Mouse (Mus musculus): ENCODE results near the gene Vps37d. TPM values are rescaled to one million over a fixed set of nuclear protein-coding genes. Genes with fewer than 3 reads are reported as not detected.
A peak's percentile ranks its signal among the peaks of the same experiment; 100 is the strongest.

Vps37d gene
- 10 to 100 TPM; 46.1 TPM for total RNA-seq (2021)

DNA sequence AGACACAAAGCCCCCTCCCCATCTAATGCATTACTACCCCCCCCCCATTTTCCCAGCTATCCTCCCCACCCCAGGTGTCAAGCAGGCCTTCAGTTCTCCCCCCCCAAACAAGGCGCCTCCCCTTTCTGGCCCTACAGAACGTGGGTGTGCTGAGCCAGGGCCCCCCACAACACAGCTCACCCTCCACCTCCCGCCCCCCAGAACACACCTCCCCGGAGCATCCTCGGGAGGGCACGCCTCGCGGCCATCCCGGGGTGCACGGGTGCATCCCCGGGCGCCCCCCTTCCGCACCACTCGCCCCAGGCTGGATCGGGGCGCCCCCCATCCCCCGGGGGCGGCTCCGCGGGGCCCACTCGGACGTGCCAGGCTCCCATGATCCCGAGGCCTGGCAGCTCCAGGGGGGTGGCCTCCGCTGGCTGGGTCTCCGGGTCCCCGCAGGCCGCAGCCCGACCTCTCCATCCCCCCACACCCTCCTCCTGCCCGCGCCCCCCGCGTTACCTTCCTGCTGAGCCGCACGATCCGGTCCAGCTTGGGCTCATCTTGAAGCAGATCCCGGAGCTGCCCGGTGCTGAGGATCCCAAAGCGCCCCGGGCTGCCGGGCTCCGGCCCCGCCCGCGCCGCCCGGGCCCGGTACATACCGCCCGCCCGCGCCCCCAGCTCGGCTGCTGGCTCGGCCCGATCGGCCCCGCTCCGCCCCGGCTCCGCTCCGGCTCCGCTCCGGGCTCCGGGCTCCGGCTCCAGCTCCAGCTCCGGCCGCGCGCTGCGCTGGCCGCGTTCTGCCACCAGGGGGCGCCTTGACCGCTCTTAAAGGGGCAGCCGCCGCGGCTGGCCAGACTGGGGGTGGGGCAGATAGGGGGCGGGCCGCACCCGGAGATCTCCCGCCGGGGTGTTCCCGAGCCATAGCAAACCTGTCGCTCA lies at the start of gene Vps37d:
Gene Vps37d, minus strand, starts transcription at position 703 of the 918 bp plus-strand sequence.
- intact Hi-C loops (cut with DNase I), result no loop called here

DNA sequence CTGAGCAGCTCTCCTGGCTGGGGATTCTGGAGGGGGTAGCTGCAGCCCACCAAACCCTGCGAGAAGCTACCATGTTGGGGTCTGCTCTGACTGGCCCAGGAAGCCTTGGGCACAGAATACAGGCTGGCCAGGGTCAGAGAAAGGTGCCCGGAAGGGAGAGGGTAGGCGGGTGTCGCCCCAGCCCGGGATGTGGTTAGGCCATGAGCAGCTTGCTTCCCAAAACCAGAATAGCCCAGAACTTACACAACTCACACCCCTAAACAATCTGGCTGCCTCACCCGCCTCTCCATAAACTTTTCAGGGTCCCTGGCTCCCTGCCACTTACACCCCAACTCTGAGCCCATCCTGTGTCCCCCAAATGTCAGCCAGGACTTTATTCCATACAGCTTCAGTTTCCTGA lies 49.6 kb upstream of the Vps37d start:
- intact Hi-C loops (cut with DNase I), result no loop called here
- no peak for DNase-seq

More for the DNA sequence above, at the start of gene Vps37d:
- DNase-seq, result peak; percentile 97

DNA sequence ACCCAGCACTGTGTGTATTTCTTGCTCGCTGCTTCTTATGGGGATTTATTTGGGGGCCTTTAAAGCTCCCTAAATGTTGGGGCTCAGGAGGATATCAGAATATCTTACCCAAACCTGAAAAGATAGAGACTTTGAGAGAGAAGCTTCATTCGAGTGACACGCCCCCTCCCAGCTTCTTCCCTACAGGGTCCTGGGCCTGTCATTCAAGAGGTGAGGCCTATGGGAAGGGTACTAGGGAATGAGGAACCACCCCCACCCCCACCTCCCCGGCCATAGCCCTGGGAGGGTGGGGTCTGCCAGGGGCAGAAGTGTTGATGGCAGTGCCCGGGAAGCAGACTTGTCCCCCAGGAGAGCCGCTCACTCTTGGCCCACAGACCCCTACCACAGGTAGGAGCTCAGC lies 48.1 kb upstream of the Vps37d start:
- intact Hi-C loops (cut with DNase I), result no loop called here
- DNase-seq, result no peak

DNA sequence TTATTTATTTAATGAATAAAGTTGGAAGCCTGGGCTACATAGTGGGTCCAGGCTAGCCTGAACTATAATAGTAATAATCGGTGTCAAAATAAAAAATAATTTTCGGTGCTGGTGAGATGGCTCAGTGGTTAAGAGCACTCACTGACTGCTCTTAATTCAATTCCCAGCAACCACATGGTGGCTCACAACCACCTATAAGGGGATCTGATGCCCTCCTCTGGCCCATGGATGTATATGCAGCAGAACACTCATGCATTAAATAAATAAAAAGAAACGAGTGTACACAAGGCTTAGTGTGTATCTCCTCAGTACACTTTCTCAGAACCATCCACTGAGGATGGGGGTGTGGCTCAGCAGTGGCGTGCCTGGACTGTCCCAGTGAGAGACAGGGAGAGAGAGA lies 42.7 kb upstream of the Vps37d start:
- no peak for DNase-seq
- intact Hi-C loops (cut with DNase I), result no loop called here

DNA sequence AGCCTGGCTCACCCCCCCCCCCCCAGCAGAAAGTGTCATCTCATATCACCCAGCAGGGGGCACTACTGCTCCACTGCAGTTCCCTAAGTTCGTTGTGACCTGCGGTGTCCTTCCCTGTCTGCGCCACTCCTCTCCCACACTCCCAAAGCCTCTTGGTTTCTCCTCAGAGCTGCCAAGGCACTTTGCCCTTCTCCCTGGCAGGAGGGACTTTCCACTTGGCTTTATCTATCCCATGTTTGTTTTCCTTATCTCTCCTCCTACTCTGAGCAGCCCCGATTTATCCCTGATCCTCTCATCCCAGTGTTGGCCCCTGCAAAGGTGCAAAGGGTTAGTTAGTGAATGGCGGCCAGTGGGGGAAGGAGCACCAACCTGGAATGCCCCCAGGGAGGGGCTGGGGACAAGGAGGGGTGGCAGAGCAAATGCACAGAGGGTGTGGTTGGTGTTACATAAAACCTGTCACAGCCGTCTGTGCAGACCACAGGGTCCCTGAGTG lies 40.6 kb upstream of the Vps37d start:
- intact Hi-C loops (cut with DNase I), result no loop called here

DNA sequence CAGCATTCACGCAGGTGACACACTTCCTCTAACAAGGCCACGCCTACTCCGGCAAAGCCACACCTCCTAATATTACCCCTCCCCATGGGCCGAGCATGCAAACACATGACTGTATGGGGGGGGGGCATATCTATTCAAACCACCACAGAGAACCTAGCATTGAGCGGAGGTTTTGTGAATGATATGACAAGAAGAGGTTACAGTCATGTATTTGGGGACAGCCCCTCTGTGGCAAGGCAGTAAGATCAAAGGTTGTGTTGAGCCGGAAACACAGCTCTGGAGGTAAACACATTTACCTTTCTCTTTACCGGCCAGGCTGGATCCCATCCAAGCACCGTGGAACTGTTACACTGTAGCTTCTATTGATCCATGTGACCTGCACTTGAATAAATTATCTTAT lies 37.2 kb upstream of the Vps37d start:
- no peak for DNase-seq
- intact Hi-C loops (cut with DNase I), result no loop called here

More for the DNA sequence above, 40.6 kb upstream of the Vps37d start:
- peak; percentile 53 for DNase-seq

DNA sequence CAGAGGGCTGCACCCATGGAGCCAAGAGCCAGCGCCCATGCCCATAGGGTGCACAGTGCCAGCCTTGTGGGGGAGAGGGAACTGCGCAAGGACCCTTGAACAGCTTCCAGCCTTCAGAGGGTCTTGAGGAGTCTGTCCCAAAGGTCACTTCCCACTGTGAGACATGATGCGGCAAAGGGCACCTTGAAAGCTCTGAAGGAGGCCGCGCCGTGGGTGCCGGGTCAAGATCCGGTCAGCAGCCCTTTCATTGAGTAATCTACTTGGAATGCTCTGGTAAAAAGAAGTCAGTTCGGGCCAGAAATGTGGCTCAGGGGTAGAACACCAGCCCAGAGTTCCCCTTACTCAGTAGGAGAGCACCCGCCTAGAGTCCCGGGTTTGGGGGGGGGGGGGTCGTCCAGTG lies 35.7 kb upstream of the Vps37d start:
- no peak for DNase-seq
- intact Hi-C loops (cut with DNase I), result no loop called here

DNA sequence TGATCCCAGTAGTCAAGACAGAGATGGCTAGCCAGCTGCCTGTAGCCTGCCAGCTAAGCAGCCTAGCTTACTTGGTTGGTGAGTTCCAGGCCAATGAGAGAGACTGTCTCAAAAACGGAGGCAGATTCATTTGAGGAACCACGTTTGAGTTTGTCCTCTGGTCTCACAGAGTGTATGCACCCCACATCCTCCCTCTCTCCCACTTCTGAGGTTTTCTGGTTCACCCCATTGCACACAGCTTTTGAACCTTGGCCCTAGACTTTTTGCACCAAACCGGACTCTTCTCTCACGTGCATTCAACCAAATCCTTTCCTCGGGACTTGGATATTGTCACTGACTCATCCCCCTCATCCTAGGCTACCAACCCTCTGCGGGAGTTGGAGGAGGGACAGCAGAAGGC lies 31.9 kb upstream of the Vps37d start:
- intact Hi-C loops (cut with DNase I), result no loop called here
- DNase-seq, result no peak

DNA sequence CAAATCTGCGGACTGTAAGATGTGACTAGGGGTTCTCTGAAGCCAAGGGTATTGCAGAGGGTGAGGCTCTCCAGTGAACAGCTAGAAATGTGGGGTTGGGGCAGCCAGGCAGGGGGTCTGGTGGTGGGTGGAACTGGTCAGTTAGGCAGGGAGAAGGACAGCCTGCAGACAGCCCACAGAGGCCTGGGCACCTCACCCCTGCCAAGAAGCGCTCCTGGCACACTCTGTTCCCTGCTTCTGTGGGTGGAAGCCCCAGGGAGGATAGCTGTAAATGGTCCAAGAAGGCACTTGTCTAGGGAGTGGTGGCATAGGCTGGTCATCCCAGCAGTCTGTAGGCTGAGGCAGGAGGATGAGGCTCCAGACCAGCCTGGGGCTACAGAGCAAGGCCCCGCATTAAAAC lies 31.4 kb upstream of the Vps37d start:
- intact Hi-C loops (cut with DNase I), result no loop called here
- no peak for DNase-seq

DNA sequence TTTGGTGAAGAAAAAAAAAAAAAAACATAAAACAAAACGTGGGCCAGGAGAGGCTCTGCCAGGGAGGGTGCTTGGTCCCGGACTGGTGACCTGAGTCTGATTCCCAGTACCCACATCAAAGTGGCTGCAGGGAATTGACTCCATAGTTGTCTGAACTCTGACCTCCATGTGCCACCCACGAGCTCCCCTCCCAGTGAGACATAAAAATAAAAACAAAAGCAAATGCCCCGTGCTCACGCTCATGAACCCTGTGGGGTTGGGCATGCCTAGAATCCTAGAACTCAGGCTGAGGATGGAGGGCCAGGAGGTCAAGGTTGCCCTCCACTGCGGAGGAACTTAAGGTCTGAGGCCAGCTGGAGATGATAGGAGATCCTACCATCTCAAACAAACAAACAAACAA lies 31.0 kb upstream of the Vps37d start:
- DNase-seq, result no peak
- intact Hi-C loops (cut with DNase I), result no loop called here

DNA sequence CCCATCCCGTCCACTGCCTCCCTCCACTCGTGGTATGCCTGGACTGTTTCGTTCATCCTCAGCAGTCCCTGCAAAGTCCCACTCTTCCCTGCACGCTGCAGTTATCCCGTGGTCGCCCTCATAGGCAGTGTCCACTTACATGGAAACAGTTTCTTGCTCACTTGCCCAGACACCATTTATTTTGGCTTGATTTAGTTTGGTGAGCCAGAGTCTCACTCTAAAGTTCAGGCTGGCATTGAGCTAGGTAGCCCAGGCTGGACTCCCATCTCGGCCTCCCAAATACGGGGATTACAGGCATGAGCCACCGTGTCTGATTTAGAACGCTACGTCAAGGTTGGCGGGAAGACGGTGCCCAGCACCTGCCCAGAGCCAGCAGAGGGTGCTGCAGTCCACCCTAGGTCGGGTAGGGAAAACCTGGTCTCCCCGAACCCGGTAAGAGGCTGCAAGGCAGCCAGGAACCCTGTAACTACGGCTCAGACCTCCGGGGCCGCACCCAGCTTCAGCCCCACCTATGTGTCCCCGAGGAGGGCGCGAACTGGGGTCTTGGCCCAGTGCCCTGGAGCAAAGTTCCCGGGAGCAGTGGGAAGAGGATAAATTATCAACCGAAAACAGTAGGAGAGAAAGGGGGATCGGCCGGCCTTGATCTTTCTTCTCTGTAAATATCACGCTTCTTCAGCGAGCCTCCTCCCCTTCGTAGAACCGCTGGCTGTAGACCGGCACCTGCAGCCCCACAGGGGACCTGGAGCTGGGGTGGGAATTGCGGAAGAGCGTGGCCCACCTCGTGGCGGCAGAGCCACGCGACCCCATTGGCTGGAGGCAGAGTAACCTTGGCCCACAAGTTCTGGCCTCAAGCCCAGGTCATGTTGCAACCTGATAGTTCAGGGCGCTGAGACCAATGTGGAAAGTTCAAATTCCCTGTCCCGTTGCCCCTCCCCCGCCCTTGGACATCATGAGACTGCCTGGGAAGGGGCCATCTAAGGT lies 29.7 kb upstream of the Vps37d start:
- peak; percentile 57 for DNase-seq
- intact Hi-C loops (cut with DNase I), result no loop called here

DNA sequence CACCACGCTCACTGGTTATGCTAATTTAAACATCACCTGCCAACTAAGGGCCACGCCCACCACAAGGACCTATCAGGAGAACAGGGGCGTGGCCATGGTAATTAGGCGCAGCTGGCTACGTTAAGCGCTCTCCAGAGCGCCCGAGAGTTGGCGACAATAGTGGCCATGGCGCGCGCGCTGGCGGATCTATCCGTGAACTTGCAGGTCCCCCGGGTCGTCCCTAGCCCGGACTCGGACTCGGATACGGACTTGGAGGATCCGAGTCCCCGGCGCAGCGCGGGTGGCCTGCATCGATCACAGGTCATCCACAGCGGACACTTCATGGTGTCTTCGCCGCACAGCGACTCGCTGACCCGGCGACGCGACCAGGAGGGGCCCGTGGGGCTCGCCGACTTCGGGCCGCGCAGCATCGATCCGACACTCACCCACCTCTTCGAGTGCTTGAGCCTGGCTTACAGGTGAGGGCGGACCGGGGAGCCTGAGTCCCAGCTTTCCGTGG lies 28.7 kb upstream of the Vps37d start:
- peak; percentile 85 for DNase-seq
- intact Hi-C loops (cut with DNase I), result no loop called here

DNA sequence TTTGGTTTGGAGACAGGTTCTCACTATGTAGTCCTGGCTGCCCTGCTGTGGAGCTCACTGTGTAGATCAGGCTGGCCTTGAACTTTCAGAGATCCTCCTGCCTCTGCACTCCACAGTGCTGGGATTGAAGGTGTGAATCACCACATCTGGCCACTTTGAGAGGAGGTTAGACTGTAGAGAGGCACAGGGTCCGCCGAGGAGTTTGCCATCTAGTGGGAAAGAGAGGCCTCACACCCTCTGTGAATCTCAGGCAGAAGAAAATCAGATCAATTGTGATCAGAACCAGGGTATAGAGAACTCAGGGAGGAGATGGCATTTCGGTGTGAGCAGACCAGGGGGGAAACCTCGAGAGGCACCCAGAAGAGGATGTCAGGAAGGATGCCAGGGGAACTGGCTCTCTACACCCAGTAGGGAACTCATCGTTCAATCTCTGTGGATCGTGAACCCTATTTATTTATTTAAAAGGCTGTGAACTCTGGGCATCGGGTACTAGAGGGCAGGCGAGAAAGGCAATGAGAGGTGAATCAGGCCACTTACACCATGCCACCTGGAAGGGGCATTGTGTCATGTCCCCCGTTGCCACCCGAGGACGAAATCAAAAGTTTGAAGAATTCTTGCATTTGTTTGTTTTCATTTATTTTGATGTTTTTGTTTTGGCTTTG lies 26.1 kb upstream of the Vps37d start:
- no peak for DNase-seq
- intact Hi-C loops (cut with DNase I), result no loop called here

DNA sequence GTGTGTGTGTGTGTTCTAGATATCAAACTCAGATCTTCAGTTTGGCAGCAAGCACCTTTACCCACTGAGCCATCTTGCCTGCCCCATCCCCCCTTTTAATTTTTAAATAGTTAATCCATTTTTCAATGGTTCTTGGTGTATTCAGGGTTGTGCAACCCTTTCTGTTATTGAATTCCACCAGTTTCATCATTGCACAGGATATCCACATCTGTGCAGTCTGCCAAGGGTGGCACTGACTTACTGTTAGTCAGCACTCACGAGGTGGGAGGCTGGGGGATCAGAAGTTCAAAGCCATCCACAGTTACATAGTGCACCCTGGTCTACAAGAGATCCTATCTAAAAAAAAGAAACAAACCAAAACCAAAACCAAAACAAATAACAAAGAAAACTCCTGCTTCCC lies 22.9 kb upstream of the Vps37d start:
- DNase-seq, result no peak
- intact Hi-C loops (cut with DNase I), result no loop called here

DNA sequence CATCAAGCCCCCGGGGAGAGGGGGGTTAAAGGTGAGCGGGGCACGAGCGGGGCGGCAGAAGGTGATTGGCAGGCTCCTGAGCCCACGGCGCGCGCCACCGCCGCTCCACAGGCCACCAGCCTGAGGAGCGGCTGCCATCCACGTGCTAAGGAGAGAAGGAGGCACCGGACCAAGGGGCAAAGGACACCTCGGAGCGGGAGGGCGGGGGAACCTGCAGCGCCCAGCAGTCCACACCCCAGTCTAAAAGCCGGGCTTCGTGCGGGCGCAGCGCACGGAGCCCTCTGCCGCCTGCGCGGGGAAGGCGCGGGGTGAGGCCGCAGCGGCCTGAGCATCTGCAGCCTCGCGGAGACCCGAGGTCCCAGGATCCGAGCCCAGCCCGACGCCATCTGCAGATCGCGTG lies 11.6 kb upstream of the Vps37d start, which contains the start of gene Mlxipl:
Gene Mlxipl, plus strand, starts transcription at position 238 of the 400 bp plus-strand sequence.
- DNase-seq, result no peak
- intact Hi-C loops (cut with DNase I), result no loop called here

DNA sequence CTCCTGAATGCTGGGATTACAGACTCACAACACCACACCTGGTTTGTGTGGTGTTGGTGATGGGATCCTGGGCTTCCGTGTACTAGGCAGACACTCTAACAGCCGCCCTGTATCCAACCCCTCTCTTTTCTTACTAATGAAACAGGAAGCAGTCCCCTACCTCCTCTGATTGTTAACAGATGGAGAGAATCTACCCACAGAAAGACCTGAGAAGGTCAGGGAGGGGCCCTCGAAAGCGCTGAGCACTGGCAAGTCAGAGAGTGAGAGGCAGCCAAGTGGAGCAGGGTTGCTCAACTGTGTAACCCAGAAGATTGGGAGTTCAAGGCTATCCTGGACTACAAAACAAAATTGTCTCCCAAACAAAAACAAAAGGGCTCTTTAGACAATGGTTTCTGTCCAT lies 8.8 kb upstream of the Vps37d start:
- intact Hi-C loops (cut with DNase I), result no loop called here
- no peak for DNase-seq

DNA sequence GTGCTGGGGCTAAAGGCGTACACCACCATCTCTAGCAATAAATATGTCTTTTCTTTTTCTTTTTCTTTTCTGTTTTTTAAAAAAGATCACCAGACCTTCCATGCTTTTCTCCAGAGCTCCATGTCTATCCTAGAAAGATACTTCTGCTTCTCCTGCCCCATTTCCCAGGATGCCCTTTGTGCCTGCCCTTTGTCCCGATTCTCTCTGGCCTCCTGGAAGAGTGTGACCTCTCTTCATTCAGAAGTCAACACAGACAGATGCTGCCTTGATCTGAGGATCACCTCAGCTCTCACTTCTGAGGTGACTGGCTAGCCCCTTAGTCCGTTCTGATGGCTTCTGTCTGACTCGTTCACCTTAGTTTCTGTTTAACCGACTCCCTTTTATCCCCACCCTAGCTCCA lies 2.5 kb upstream of the Vps37d start:
- intact Hi-C loops (cut with DNase I), result no loop called here
- DNase-seq, result no peak

DNA sequence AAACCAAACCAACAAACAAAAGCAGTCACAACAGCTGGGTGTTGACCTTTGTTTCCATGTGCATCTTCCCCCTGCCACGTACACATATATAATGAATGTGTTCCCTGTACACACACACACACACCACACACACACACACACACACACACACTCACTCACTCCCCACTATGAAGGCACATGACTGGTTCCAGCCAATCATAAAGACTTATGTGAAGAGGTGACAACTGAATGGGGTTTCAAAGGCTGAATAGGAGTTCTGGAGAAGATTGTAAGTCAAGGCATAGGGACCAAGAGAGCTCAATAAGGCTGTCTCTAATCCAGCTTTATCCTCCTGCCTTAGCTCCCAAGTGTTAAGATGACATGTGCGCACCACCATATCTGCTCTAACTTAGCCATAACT lies 1.5 kb upstream of the Vps37d start:
- intact Hi-C loops (cut with DNase I), result no loop called here

DNA sequence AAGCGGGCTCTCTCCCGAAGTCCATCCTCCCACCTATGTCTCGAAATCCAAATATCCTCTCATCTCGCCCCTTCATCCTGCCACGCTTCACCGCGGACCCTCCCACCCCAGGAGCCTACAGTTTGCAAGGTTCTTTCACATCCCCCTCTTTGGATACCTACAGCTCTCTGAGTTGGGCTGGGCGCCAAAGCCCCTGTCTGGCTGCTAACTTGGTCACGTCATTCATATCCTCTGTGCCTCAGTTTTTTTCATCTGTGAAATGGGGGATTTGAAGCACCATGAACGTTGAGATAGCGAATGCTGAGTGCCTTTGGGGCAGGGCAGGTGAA lies 380 bp upstream of the Vps37d start:
- intact Hi-C loops (cut with DNase I), result no loop called here
- DNase-seq, result peak; percentile 77

More for the DNA sequence above, 1.5 kb upstream of the Vps37d start:
- no peak for DNase-seq

DNA sequence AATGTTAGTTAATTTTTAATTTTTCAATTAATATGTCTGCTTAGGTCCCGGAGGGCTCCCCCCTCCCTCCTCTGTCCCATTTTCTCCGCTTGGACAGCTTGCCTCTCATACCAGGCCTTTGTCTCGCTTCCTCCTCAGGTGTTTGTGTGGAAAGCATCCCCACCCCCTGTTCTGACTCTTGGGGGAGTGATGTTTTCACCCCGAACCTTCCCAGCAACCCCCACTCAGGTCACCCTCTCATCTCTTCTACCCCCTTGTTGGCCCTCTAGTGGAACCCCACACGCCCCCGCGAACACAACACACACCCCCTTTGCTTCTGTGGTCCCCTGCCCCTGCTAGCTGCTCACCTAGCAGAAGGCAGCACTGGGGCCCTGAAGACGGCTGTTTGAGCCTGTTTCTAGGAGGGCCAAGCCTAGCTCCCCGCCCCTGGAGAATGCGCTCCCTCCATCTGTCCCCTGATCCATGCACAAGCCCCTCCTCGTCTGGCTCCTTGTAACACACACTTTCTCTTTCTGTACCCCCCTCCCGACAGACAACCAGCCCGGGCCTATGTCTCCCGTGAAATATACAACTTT lies 1.0 kb downstream of the Vps37d start:
- intact Hi-C loops (cut with DNase I), result no loop called here
- DNase-seq, result peak; percentile 78
